Mouse (Mus musculus): ENCODE measurements around the gene Wdr45. TPM values are rescaled to one million over a fixed set of nuclear protein-coding genes. Genes with fewer than 3 reads are reported as not detected.

Wdr45 gene
- 105 TPM for total RNA-seq (2023)

GRCm38 (mm10) chrX:7714135-7714899 is at the start of gene Wdr45:
Gene Wdr45, plus strand, starts transcription at chrX:7714333.

GRCm38 (mm10) chrX:7670921-7671623 is 43.1 kb upstream of the Wdr45 start, which contains the start of gene Plp2:
Gene Plp2, minus strand, starts transcription at chrX:7671390.

GRCm38 (mm10) chrX:7680864-7681263 is 33.3 kb upstream of the Wdr45 start, which contains the start of gene Magix:
Gene Magix, minus strand, starts transcription at chrX:7681251.

GRCm38 (mm10) chrX:7696954-7697381 is 17.2 kb upstream of the Wdr45 start, which contains the start of gene Gpkow:
Gene Gpkow, plus strand, starts transcription at chrX:7697131.

GRCm38 (mm10) chrX:7721514-7722281 is 7.6 kb downstream of the Wdr45 start, which contains the start of gene Gm45208:
Gene Gm45208, plus strand, starts transcription at chrX:7722245.

GRCm38 (mm10) chrX:7728215-7728921 is 14.2 kb downstream of the Wdr45 start, which contains the start of gene Praf2:
Gene Praf2, plus strand, starts transcription at chrX:7728439.

GRCm38 (mm10) chrX:7750432-7751116 is 36.4 kb downstream of the Wdr45 start, which contains the start of gene Ccdc120:
Gene Ccdc120, minus strand, starts transcription at chrX:7750905.

GRCm38 (mm10) chrX:7762137-7762920 is 48.2 kb downstream of the Wdr45 start, which contains the start of gene Tfe3:
Gene Tfe3, plus strand, starts transcription at chrX:7762560.

Other genes with a start within 250 kb of the Wdr45 start
- gene Foxp3, start 140.7 kb upstream of the Wdr45 start, total RNA-seq (2023) = 8.7 TPM
- 20.0 TPM for gene Ppp1r3f, start 140.1 kb upstream of the Wdr45 start, total RNA-seq (2023)
- gene Ccdc22, start 108.8 kb upstream of the Wdr45 start, total RNA-seq (2023) = 29.4 TPM
- gene Cacna1f, start 107.2 kb upstream of the Wdr45 start, total RNA-seq (2023) = not detected
- 1.5 TPM for gene Syp, start 75.9 kb upstream of the Wdr45 start, total RNA-seq (2023)
- gene Prickle3, start 57.1 kb upstream of the Wdr45 start, total RNA-seq (2023) = 30.8 TPM
- 34.6 TPM for gene Plp2, start 42.9 kb upstream of the Wdr45 start, total RNA-seq (2023)
- not detected for gene Magix, start 33.1 kb upstream of the Wdr45 start, total RNA-seq (2023)
- 47.3 TPM for gene Gpkow, start 17.2 kb upstream of the Wdr45 start, total RNA-seq (2023)
- not detected for gene Gm45208, start 7.9 kb downstream of the Wdr45 start, total RNA-seq (2023)
- 16.9 TPM for gene Praf2, start 14.1 kb downstream of the Wdr45 start, total RNA-seq (2023)
- not detected for gene Ccdc120, start 36.6 kb downstream of the Wdr45 start, total RNA-seq (2023)
- gene Tfe3, start 48.2 kb downstream of the Wdr45 start, total RNA-seq (2023) = 22.6 TPM
- 150 TPM for gene Gripap1, start 75.4 kb downstream of the Wdr45 start, total RNA-seq (2023)
- 1.2 TPM for gene Kcnd1, start 108.0 kb downstream of the Wdr45 start, total RNA-seq (2023)
- 205 TPM for gene Otud5, start 127.0 kb downstream of the Wdr45 start, total RNA-seq (2023)
- gene Pim2, start 163.9 kb downstream of the Wdr45 start, total RNA-seq (2023) = 56.9 TPM
- 24.8 TPM for gene Slc35a2, start 169.7 kb downstream of the Wdr45 start, total RNA-seq (2023)
- gene Pqbp1, start 184.9 kb downstream of the Wdr45 start, total RNA-seq (2023) = 83.4 TPM
- 37.8 TPM for gene Timm17b, start 185.0 kb downstream of the Wdr45 start, total RNA-seq (2023)
- gene Gm10491, start 193.5 kb downstream of the Wdr45 start, total RNA-seq (2023) = not detected
- gene Gm10490, start 195.2 kb downstream of the Wdr45 start, total RNA-seq (2023) = not detected
- gene Pcsk1n, start 205.5 kb downstream of the Wdr45 start, total RNA-seq (2023) = not detected
- not detected for gene Eras, start 214.3 kb downstream of the Wdr45 start, total RNA-seq (2023)
- gene Hdac6, start 233.6 kb downstream of the Wdr45 start, total RNA-seq (2023) = 17.9 TPM